Mouse (Mus musculus) limb, embryonic 14.5 days (tissue): ENCODE data around the gene Atp5g2. TPM values are rescaled to one million over a fixed set of nuclear protein-coding genes. Genes with fewer than 3 reads are reported as not detected.
A peak's percentile ranks its signal among the peaks of the same experiment; 100 is the strongest.
"Not testable (repeated sequence)": the region's sequence is repeated elsewhere in the genome, so short reads cannot be mapped to it uniquely, and the experiment has no call there.

Experiments used
- ATAC-seq: fragments of 200-750 bp; cut with Nextera tagmentation; 2 replicates; pipeline ENCODE4 v1.8.0; 2017; ENCODE audit warnings: low read depth, moderate number of reproducible peaks, moderate TSS enrichment; ENCODE audit not compliant: low FRiP score
- DNase-seq: peaks from one replicate; pipeline ENCODE4 v3.0.0-alpha.2; 2015; ENCODE audit warnings: low spot score
- H3K27ac ChIP-seq: fragments of 300-500 bp; sonication (generic); replicated peaks from 2 replicates; pipeline ENCODE4 v1.5.1; 2014; ENCODE audit warnings: low read depth, mild to moderate bottlenecking, low read length, moderate library complexity, mixed read lengths
- H3K27me3 ChIP-seq: fragments of 300-500 bp; sonication (generic); 2 replicates; pipeline ENCODE4 v1.6.1; 2014; ENCODE audit warnings: low read length, mixed read lengths; ENCODE audit not compliant: control insufficient read depth, insufficient read depth
- H3K36me3 ChIP-seq: fragments of 300-500 bp; sonication (generic); 2 replicates; pipeline ENCODE4 v1.6.1; 2014; ENCODE audit warnings: mild to moderate bottlenecking, low read length, moderate library complexity, mixed read lengths; ENCODE audit not compliant: control insufficient read depth, insufficient read depth
- H3K4me1 ChIP-seq: fragments of 300-500 bp; sonication (generic); 2 replicates; pipeline ENCODE4 v1.6.1; 2014; ENCODE audit warnings: antibody characterized with exemption, low read length, mixed read lengths; ENCODE audit not compliant: control insufficient read depth, insufficient read depth
- H3K4me2 ChIP-seq: fragments of 300-500 bp; sonication (generic); replicated peaks from 2 replicates; pipeline ENCODE4 v1.6.1; 2014; ENCODE audit warnings: low read depth, mild to moderate bottlenecking, low read length, moderate library complexity; ENCODE audit not compliant: severe bottlenecking
- H3K4me3 ChIP-seq: fragments of 300-500 bp; sonication (generic); replicated peaks from 2 replicates; pipeline ENCODE4 v1.5.1; 2014; ENCODE audit warnings: low read length
- H3K9ac ChIP-seq: fragments of 300-500 bp; sonication (generic); 2 replicates; pipeline ENCODE4 v1.6.1; 2014; ENCODE audit warnings: mild to moderate bottlenecking, low read depth, low read length, moderate library complexity; ENCODE audit not compliant: severe bottlenecking
- H3K9me3 ChIP-seq: fragments of 300-500 bp; sonication (generic); 2 replicates; pipeline ENCODE4 v1.6.1; 2016; ENCODE audit warnings: low read length; ENCODE audit not compliant: control insufficient read depth
- POLR2A ChIP-seq: fragments of 200-500 bp; IDR thresholded peaks from 2 replicates; pipeline ENCODE4 v1.8.0; 2012; ENCODE audit warnings: inconsistent platforms, mild to moderate bottlenecking, moderate library complexity, borderline replicate concordance; ENCODE audit not compliant: insufficient read depth, insufficient read length; ENCODE audit errors: extremely low read depth
- WGBS: fragments of 180-500 bp; shearing (Covaris S2); extraction: QIAGEN DNeasy Blood & Tissue Kit; methylation state at CpG from one replicate; pipeline ENCODE4 v1.1.7; 2014; 5-methylcytosine and 5-hydroxymethylcytosine counted together
- polyA plus RNA-seq, 2 experiments: library from polyadenylated mRNA; depleted of rRNA in 1 of 2; stranded (reverse) in 1 of 2; unstranded in 1 of 2; fragments of >200 nt; fragmentation: Nextera tagmentation in 1 of 2; extraction: Ambion mirVana in 1 of 2; gene quantifications; 2 replicates each; pipeline versions ENCODE4 v1.2.1 to v1.2.3; 2012 to 2014

The Atp5g2 gene
- polyA plus RNA-seq, 2 experiments = 78.4 to 699 TPM

- DNase-seq (peak; percentile 63), ATAC-seq (no peak)
- H3K27me3 ChIP-seq = no peaks in the 10 kb centered on the region
- H3K4me3 ChIP-seq = no peak overlapping the region
- 58% methylated on average over 4 of the region's 4 CpGs for WGBS
- no peak overlapping the region for H3K9ac ChIP-seq
- no peaks in the 10 kb centered on the region for H3K9me3 ChIP-seq
- H3K27ac ChIP-seq = no peak overlapping the region
- H3K36me3 ChIP-seq = peaks cover 76% of the 10 kb centered on the region
- peaks cover 8% of the 10 kb centered on the region for H3K4me1 ChIP-seq
- no peak overlapping the region for H3K4me2 ChIP-seq
- TF ChIP-seq POLR2A = no peak
Observed at GRCm38 (mm10) chr15:102665494-102665893, 6.7 kb downstream of the Atp5g2 start.

- TF ChIP-seq POLR2A = no peak
- ATAC-seq = no peak
- Histone ChIP-seq H3K4me1 (peaks cover 5% of the 10 kb centered on the region; the same call in 1 of the 2 replicates), H3K9ac (no peak overlapping the region), H3K9me3 (no peaks in the 10 kb centered on the region), H3K27ac (no peak overlapping the region), H3K4me2 (no peak overlapping the region), H3K4me3 (no peak overlapping the region), H3K27me3 (no peaks in the 10 kb centered on the region), H3K36me3 (peaks cover 82% of the 10 kb centered on the region)
- DNase-seq = no peak
- 88% methylated on average over 8 of the region's 8 CpGs for WGBS
Observed at GRCm38 (mm10) chr15:102663825-102664224, 8.3 kb downstream of the Atp5g2 start.

- no CpG with 5 or more reads among the region's 2 CpGs for WGBS
- peaks cover 71% of the 10 kb centered on the region for H3K36me3 ChIP-seq
- not testable (repeated sequence) for H3K27ac ChIP-seq, H3K9me3 ChIP-seq, ATAC-seq, H3K9ac ChIP-seq, H3K27me3 ChIP-seq, H3K4me2 ChIP-seq, DNase-seq, H3K4me3 ChIP-seq
- peaks cover 13% of the 10 kb centered on the region for H3K4me1 ChIP-seq
Observed at GRCm38 (mm10) chr15:102662601-102663000, 9.6 kb downstream of the Atp5g2 start.

- no peak overlapping the region for H3K9ac ChIP-seq
- H3K27ac ChIP-seq = peak overlapping the region; percentile 91
- ATAC-seq (peak; percentile 79), DNase-seq (peak; percentile 41)
- no peaks in the 10 kb centered on the region for H3K9me3 ChIP-seq
- H3K4me3 ChIP-seq = no peak overlapping the region
- H3K27me3 ChIP-seq = no peaks in the 10 kb centered on the region
- WGBS = 64% methylated on average over 3 of the region's 3 CpGs
- no peak for TF ChIP-seq POLR2A
- peaks cover 28% of the 10 kb centered on the region for H3K4me1 ChIP-seq
- H3K36me3 ChIP-seq = peaks cover 25% of the 10 kb centered on the region
- H3K4me2 ChIP-seq = peak overlapping the region; percentile 15
Observed at GRCm38 (mm10) chr15:102657926-102658381, 14.2 kb downstream of the Atp5g2 start.

GRCm38 (mm10) chr15:102656658-102657057 lies 15.5 kb downstream of the Atp5g2 start:
- no peak overlapping the region for H3K4me2 ChIP-seq
- ATAC-seq = peak; percentile 78

GRCm38 (mm10) chr15:102651928-102652660 lies 20.1 kb downstream of the Atp5g2 start:
- not testable (repeated sequence) for H3K36me3 ChIP-seq, H3K4me2 ChIP-seq, H3K9me3 ChIP-seq, DNase-seq, H3K27me3 ChIP-seq, H3K9ac ChIP-seq, H3K27ac ChIP-seq, ATAC-seq, H3K4me3 ChIP-seq
- 89% methylated on average over 8 of the region's 9 CpGs for WGBS
- H3K4me1 ChIP-seq = peaks cover 10% of the 10 kb centered on the region

More at GRCm38 (mm10) chr15:102656658-102657057, 15.5 kb downstream of the Atp5g2 start:
- Histone ChIP-seq H3K36me3 (peaks cover 16% of the 10 kb centered on the region), H3K9me3 (no peaks in the 10 kb centered on the region), H3K27me3 (no peaks in the 10 kb centered on the region), H3K27ac (peak overlapping the region; percentile 91), H3K4me1 (peaks cover 28% of the 10 kb centered on the region), H3K9ac (no peak overlapping the region), H3K4me3 (no peak overlapping the region)
- DNase-seq = peak; percentile 88
- 0 out of 2 replicates have a peak, but pooled peaks have one; percentile 19 for TF ChIP-seq POLR2A
- 36% methylated on average over 4 of the region's 4 CpGs for WGBS
